Mouse (Mus musculus): ENCODE measurements at regions not wholly inside any gene's neighbourhood (a gene's known extent, or its start where the extent isn't known, plus 50 kb on each side); places are given as distances from the start of the nearest gene placed in this dataset.

GRCm38 (mm10) chr6:51167028-51167427 is 265.4 kb upstream of the Nfe2l3 start:
- no peak for TF ChIP-seq POLR2A (IDR thresholded peaks at IDR 0.05; ENCODE audit: low read depth, low read length)
- no peak for TF ChIP-seq CTCF (conservative IDR thresholded peaks at IDR 0.05; ENCODE audit: insufficient read depth, insufficient read length, low read depth, low read length)

All from kidney, adult 2 months (tissue).